Mouse (Mus musculus) embryonic facial prominence, embryonic 14.5 days (tissue): ENCODE data around the gene Celsr3. TPM values are rescaled to one million over a fixed set of nuclear protein-coding genes. Genes with fewer than 3 reads are reported as not detected.

Source experiments
- ATAC-seq: fragments of 200-750 bp; cut with Nextera tagmentation; 2 replicates; pipeline ENCODE4 v1.8.0; 2017; ENCODE audit warnings: low read depth, moderate number of reproducible peaks, moderate TSS enrichment
- DNase-seq: peaks from one replicate; pipeline ENCODE4 v3.0.0-alpha.2; 2015; ENCODE audit warnings: low spot score
- H3K27ac ChIP-seq: fragments of 300-500 bp; sonication (generic); replicated peaks from 2 replicates; pipeline ENCODE4 v1.5.1; 2014; ENCODE audit warnings: low read depth, mild to moderate bottlenecking, low read length, moderate library complexity
- H3K27me3 ChIP-seq: fragments of 300-500 bp; sonication (generic); replicated peaks from 2 replicates; pipeline ENCODE4 v1.6.1; 2014; ENCODE audit warnings: low read length; ENCODE audit not compliant: control insufficient read depth, insufficient read depth
- H3K36me3 ChIP-seq: fragments of 300-500 bp; sonication (generic); 2 replicates; pipeline ENCODE4 v1.6.1; 2014; ENCODE audit warnings: low read length, mixed read lengths; ENCODE audit not compliant: control insufficient read depth, insufficient read depth
- H3K4me1 ChIP-seq: fragments of 300-500 bp; sonication (generic); 2 replicates; pipeline ENCODE4 v1.6.1; 2014; ENCODE audit warnings: antibody characterized with exemption, low read length; ENCODE audit not compliant: control insufficient read depth, insufficient read depth
- H3K4me2 ChIP-seq: fragments of 300-500 bp; sonication (generic); 2 replicates; pipeline ENCODE4 v1.6.1; 2014; ENCODE audit warnings: low read depth, mild to moderate bottlenecking, low read length, moderate library complexity, mixed read lengths
- H3K4me3 ChIP-seq: fragments of 300-500 bp; sonication (generic); 2 replicates; pipeline ENCODE4 v1.5.1; 2014; ENCODE audit warnings: low read depth, mild to moderate bottlenecking, low read length
- H3K9ac ChIP-seq: fragments of 300-500 bp; sonication (generic); 2 replicates; pipeline ENCODE4 v1.6.1; 2014; ENCODE audit warnings: low read depth, mild to moderate bottlenecking, low read length, moderate library complexity, mixed read lengths
- H3K9me3 ChIP-seq: fragments of 300-500 bp; sonication (generic); 2 replicates; pipeline ENCODE4 v1.6.1; 2016; ENCODE audit warnings: low read length; ENCODE audit not compliant: control insufficient read depth
- WGBS: fragments of 180-500 bp; shearing (Covaris S2); extraction: QIAGEN DNeasy Blood & Tissue Kit; methylation state at CpG from one replicate; pipeline ENCODE4 v1.1.7; 2014; 5-methylcytosine and 5-hydroxymethylcytosine counted together
- polyA plus RNA-seq: library from polyadenylated mRNA; unstranded; fragments of >200 nt; fragmentation: Nextera tagmentation; extraction: Ambion mirVana; gene quantifications from 2 replicates; pipeline ENCODE4 v1.2.1, GENCODE M21; 2014

Celsr3 gene
- polyA plus RNA-seq: 0.66 and 0.70 TPM in 2 replicates

DNA sequence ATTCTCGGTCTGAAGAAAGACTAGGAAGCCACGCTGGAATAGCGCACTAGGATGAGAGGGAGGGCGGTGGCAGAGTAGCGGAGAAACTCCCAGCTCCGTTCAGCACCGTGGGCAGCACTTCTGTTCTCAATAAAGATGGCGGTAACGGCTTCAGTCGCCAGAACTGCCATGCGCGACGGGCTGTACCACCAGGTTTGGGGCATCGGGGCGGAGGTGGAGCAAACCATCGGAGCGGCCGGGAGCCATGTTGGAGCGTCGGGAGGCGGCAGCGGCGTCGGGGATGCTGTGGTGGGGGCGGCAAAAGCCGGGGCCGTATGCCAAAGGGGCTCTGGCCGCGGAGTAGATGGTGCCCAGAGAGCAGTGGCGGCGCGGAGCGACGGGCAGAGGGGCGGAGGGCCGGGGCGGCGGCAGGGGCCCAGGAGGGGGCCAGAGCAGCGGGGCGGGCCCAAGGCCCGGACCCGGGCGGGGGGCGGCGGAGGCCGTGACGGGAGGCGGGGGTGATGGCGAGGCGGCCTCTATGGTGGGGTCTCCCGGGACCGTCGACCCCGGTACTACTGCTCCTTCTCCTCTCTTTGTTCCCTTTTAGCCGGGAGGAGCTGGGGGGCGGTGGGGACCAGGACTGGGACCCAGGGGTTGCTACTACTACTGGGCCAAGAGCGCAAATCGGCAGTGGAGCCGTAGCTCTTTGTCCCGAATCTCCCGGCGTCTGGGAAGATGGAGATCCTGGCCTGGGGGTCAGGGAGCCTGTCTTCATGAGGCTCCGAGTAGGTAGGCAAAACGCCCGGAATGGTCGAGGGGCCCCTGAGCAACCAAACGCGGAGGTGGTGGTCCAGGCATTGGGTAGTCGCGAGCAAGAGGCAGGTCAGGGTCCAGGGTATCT lies at the start of gene Celsr3:
Gene Celsr3 (plus strand): TSS at position 501 of the 880 bp plus-strand sequence.
- Histone ChIP-seq H3K4me1 (peaks cover 12% of the 10 kb centered on the region; the same call in 1 of the 2 replicates), H3K27me3 (peaks cover 80% of the 10 kb centered on the region), H3K4me2 (peak within 1 kb of the TSS; percentile 83), H3K36me3 (no peaks in the 10 kb centered on the region), H3K27ac (no peak within 1 kb of the TSS), H3K9ac (no peak within 1 kb of the TSS), H3K4me3 (peak within 1 kb of the TSS; percentile 44), H3K9me3 (no peaks in the 10 kb centered on the region)
- WGBS: 2% methylated on average over 43 of the region's 70 CpGs
- peak; percentile 67 for ATAC-seq
- DNase-seq: peak; percentile 93

GRCm38 (mm10) chr9:108776614-108777013 lies 49.5 kb upstream of the Celsr3 start:
- no peak overlapping the region for H3K9ac ChIP-seq
- H3K27me3 ChIP-seq: no peaks in the 10 kb centered on the region
- 74% methylated on average over 4 of the region's 4 CpGs for WGBS
- peaks cover 11% of the 10 kb centered on the region; the same call in 1 of the 2 replicates for H3K9me3 ChIP-seq
- no peak for DNase-seq
- no peaks in the 10 kb centered on the region for H3K4me1 ChIP-seq
- H3K27ac ChIP-seq: no peak overlapping the region
- no peak overlapping the region for H3K4me2 ChIP-seq
- H3K36me3 ChIP-seq: no peaks in the 10 kb centered on the region
- no peak overlapping the region for H3K4me3 ChIP-seq
- no peak for ATAC-seq

- WGBS: 76% methylated on average over 4 of the region's 4 CpGs
- Histone ChIP-seq H3K27ac (no peak overlapping the region), H3K9ac (no peak overlapping the region), H3K4me2 (no peak overlapping the region), H3K9me3 (peaks cover 9% of the 10 kb centered on the region; the same call in 1 of the 2 replicates), H3K36me3 (no peaks in the 10 kb centered on the region), H3K4me1 (no peaks in the 10 kb centered on the region), H3K4me3 (no peak overlapping the region), H3K27me3 (no peaks in the 10 kb centered on the region)
- DNase-seq (no peak), ATAC-seq (no peak)
These were observed 48.8 kb upstream of the Celsr3 start for GRCm38 (mm10) chr9:108777276-108777675.

- H3K27ac ChIP-seq: no peak overlapping the region
- no peaks in the 10 kb centered on the region for H3K9me3 ChIP-seq
- H3K9ac ChIP-seq: no peak overlapping the region
- 61% methylated on average over 5 of the region's 5 CpGs for WGBS
- peaks cover 12% of the 10 kb centered on the region for H3K4me1 ChIP-seq
- H3K4me2 ChIP-seq: no peak overlapping the region
- 0 out of 2 replicates have a peak, but pooled peaks cover 1% of the 10 kb centered on the region for H3K36me3 ChIP-seq
- no peaks in the 10 kb centered on the region for H3K27me3 ChIP-seq
- DNase-seq (no peak), ATAC-seq (no peak)
- H3K4me3 ChIP-seq: no peak overlapping the region
These were observed 45.2 kb upstream of the Celsr3 start for GRCm38 (mm10) chr9:108780959-108781358.

DNA sequence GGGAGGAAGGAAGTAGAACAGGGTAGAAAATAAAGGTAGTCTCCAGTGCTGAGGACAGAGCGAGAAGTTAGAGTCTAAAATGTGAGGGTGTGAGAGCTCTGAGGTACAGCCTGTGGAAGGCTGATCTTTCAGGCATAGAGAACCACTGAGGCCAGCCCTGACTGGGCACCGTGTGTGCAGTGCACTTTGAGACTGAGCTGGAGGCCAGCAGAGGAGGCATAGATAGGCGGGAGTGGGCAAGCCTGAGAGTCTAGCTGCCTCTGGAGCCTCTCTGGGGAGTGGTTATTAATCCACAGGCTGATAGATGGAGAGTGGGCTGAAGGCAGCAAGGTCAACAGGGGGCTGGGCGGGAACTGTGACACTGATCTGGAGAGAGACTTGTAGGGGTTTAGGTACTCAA lies 44.2 kb upstream of the Celsr3 start:
- Histone ChIP-seq H3K9ac (no peak overlapping the region), H3K27me3 (no peaks in the 10 kb centered on the region), H3K9me3 (no peaks in the 10 kb centered on the region), H3K4me2 (no peak overlapping the region), H3K4me3 (no peak overlapping the region), H3K36me3 (0 out of 2 replicates have a peak, but pooled peaks cover 7% of the 10 kb centered on the region), H3K27ac (no peak overlapping the region), H3K4me1 (peaks cover 18% of the 10 kb centered on the region)
- ATAC-seq (no peak), DNase-seq (no peak)
- WGBS: 52% methylated on average over 4 of the region's 4 CpGs

DNA sequence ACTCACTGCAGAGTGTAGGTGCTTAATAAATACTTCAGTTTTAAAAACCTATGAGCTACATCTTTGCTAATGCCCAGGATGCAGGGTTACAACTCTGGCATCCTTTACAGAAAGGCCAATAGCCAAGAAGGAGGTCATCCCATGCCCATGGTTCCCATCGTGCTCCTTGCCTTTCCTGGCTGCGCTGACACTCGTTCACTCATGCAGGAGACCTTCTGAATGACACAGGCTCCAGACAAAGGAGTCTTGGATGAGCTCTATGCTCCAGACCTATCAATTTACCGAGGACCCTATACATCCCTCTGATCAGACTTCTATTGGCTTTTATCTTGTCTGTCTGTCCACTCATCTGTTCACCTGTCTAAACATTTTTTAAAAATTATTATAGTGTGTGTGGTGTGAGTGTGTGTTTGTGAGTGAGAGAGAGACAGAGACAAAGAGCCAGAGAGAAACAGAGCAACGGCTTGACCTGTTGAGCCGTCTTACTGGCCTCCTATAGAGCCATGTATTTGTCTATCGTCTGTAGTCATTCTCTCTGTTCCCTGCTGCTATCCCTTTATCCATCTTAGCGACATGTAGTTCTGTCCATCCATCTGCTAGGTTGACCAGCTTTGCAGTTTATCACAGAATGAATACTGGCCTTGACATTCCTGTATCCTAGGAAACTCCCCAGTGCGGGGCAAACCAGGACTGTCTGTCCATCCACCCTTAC lies 43.1 kb upstream of the Celsr3 start:
- peak overlapping the region; percentile 95 for H3K4me3 ChIP-seq
- peaks cover 23% of the 10 kb centered on the region for H3K4me1 ChIP-seq
- peak overlapping the region; percentile 65 for H3K4me2 ChIP-seq
- peak overlapping the region; percentile 98 for H3K9ac ChIP-seq
- ATAC-seq (no peak), DNase-seq (no peak)
- WGBS: 32% methylated on average over 9 of the region's 9 CpGs
- no peaks in the 10 kb centered on the region for H3K27me3 ChIP-seq
- no peak overlapping the region; the same call in 1 of the 2 replicates for H3K27ac ChIP-seq
- H3K36me3 ChIP-seq: 0 out of 2 replicates have a peak, but pooled peaks cover 12% of the 10 kb centered on the region
- H3K9me3 ChIP-seq: no peaks in the 10 kb centered on the region

DNA sequence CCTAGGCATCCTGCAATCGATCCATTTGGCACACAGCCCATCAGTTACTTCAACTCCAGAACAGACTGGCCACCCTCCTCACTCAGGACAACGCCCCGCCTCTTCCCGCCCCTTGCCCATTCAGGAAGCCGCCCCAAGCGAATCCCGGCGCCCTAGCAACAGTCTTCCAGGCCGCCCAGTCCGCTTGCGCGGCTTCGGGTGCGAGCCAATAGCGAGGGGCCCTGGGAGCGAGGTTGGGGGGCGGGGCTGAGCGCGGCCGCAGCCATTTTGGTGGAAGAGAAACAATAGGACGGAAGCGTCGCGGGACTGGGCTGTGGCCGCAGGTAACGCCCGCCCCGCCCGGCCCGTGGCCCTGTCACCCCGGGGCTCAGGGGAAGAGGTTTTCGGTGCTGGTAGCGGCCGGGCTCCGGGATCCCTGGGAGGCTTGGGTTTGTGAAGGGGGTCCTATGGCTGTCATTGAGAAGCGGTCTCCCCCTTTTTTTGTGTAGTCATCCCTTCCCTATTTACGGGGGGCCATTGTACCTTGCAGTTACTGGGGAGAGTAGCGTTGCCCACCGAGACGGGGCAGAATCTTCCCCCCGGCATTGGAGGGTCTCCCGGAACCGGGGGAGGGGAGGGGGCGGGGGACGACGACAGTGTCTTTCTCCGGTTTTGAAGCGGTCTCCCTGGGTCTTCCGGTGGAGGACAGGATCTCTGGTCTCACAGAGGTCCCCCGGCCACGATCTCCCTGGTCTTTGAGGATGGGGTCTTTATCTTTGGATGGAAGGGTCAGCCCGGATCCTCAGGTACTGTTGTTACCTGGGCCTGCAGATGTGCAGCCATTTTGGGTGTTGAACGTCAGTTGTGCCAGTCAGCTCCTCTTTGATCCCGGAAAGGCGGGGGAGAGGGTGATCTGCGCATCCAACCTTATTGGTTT lies 42.3 kb upstream of the Celsr3 start, which contains the start of gene Ip6k2:
Gene Ip6k2 (plus strand): TSS at position 249 of the 916 bp plus-strand sequence.
- DNase-seq (peak; percentile 98), ATAC-seq (peak; percentile 98)
- Histone ChIP-seq H3K27ac (peak within 1 kb of the TSS; percentile 93), H3K36me3 (0 out of 2 replicates have a peak, but pooled peaks cover 12% of the 10 kb centered on the region), H3K4me2 (peak within 1 kb of the TSS; percentile 89), H3K4me1 (peaks cover 26% of the 10 kb centered on the region), H3K27me3 (no peaks in the 10 kb centered on the region), H3K4me3 (peak within 1 kb of the TSS; percentile 95), H3K9me3 (no peaks in the 10 kb centered on the region), H3K9ac (peak within 1 kb of the TSS; percentile 98)
- under 1% methylated on average over 52 of the region's 56 CpGs for WGBS

GRCm38 (mm10) chr9:108785416-108785815 lies 40.7 kb upstream of the Celsr3 start:
- H3K9me3 ChIP-seq: no peaks in the 10 kb centered on the region
- H3K4me1 ChIP-seq: peaks cover 35% of the 10 kb centered on the region
- H3K27me3 ChIP-seq: no peaks in the 10 kb centered on the region
- H3K4me2 ChIP-seq: peak overlapping the region; percentile 89
- DNase-seq: peak; percentile 57
- H3K36me3 ChIP-seq: 0 out of 2 replicates have a peak, but pooled peaks cover 12% of the 10 kb centered on the region
- H3K9ac ChIP-seq: peak overlapping the region; percentile 98; the same call in 1 of the 2 replicates
- no peak overlapping the region for H3K27ac ChIP-seq
- H3K4me3 ChIP-seq: peak overlapping the region; percentile 95
- ATAC-seq: no peak
